ENCODE assay signal across 19 mouse cellular contexts in genomic region chr3:52967046-52967445, GRCm38 (mm10). TPM values are rescaled to one million over a fixed set of nuclear protein-coding genes. Genes with fewer than 3 reads are reported as not detected.
DNase-seq lines count a peak whose midpoint lies in the region; ATAC-seq and TF ChIP-seq lines count a peak whose summit lies in the region.
"Had no signal": no experiment of that assay in that cellular context is flagged by ENCODE, and none has a peak within 500 bp of the region (broad histone marks: within the 10 kb centered on the region; RNA-seq: fewer than 3 reads in every experiment).

No protein-coding gene starts in this region.

- no peak for ATAC-seq in intestine, postnatal 0 days
- no peak for ATAC-seq in intestine, embryonic 16.5 days
- ATAC-seq in midbrain, embryonic 11.5 days (ENCODE audit: low FRiP score), result no peak
- no peak; the same call in 1 of the 2 replicates for ATAC-seq in megakaryocyte progenitor cell, adult 5-6 weeks (replicated peaks; ENCODE audit: poor library complexity)
- ATAC-seq: forebrain, embryonic 13.5 days had no signal

- DNase-seq in embryo, embryonic 10.5 days (ENCODE audit: low spot score), result peak; percentile 15
- DNase-seq in embryo, embryonic 9.5 days (ENCODE audit: extremely low spot score), result no peak
- DNase-seq in midbrain, embryonic 10.5 days (ENCODE audit: low spot score), result peak; percentile 10
- DNase-seq in midbrain, embryonic 11.5 days (ENCODE audit: low spot score, missing footprints), result no peak
- no peak for DNase-seq in right cerebral cortex, postnatal 4 days
- DNase-seq: cerebellum, postnatal 14 days; gastrocnemius, postnatal 36 days; kidney, adult 8-10 months; kidney, postnatal 4 days; right cerebral cortex, postnatal 25 days; thymus, postnatal 36 days had no signal

- H3K27ac ChIP-seq in intestine, postnatal 0 days (ENCODE audit: low read depth, low read length), result no peak overlapping the region
- no peak overlapping the region for H3K27ac ChIP-seq in intestine, embryonic 16.5 days (ENCODE audit: low read length)
- no peak overlapping the region for H3K27ac ChIP-seq in midbrain, embryonic 10.5 days (replicated peaks)
- no peak overlapping the region for H3K27ac ChIP-seq in midbrain, embryonic 11.5 days (ENCODE audit: low read depth, low read length)
- H3K27ac ChIP-seq: embryonic facial prominence, embryonic 10.5 days; forebrain, embryonic 13.5 days; heart, embryonic 15.5 days; hindbrain, embryonic 13.5 days; neural tube, embryonic 12.5 days had no signal

- peak; percentile 34; the same call in 1 of the 2 replicates for TF ChIP-seq CTCF in intestine, postnatal 0 days (IDR thresholded peaks at IDR 0.05; ENCODE audit: low read depth)

- H3K4me2 ChIP-seq in intestine, postnatal 0 days (replicated peaks; ENCODE audit: low read depth), result no peak overlapping the region
- H3K4me2 ChIP-seq in intestine, embryonic 16.5 days (ENCODE audit: low read depth, low read length), result no peak overlapping the region
- no peak overlapping the region for H3K4me2 ChIP-seq in midbrain, embryonic 11.5 days
- H3K4me2 ChIP-seq: forebrain, embryonic 13.5 days; heart, embryonic 15.5 days; hindbrain, embryonic 13.5 days; neural tube, embryonic 12.5 days had no signal

- H3K9ac ChIP-seq in intestine, postnatal 0 days (ENCODE audit: low read depth, low read length), result no peak overlapping the region
- no peak overlapping the region for H3K9ac ChIP-seq in intestine, embryonic 16.5 days (ENCODE audit: low read depth, low read length)
- no peak overlapping the region for H3K9ac ChIP-seq in midbrain, embryonic 11.5 days (ENCODE audit: low read length)
- H3K9ac ChIP-seq: forebrain, embryonic 13.5 days; heart, embryonic 15.5 days; hindbrain, embryonic 13.5 days; neural tube, embryonic 12.5 days had no signal

- 88% methylated on average over 5 of the region's 5 CpGs for whole genome bisulfite sequencing in intestine, postnatal 0 days
- WGBS in intestine, embryonic 16.5 days, result 96% methylated on average over 5 of the region's 5 CpGs
- 80% methylated on average over 5 of the region's 5 CpGs for WGBS in midbrain, embryonic 10.5 days
- 88% methylated on average over 5 of the region's 5 CpGs for WGBS in midbrain, embryonic 11.5 days

- no peaks in the 10 kb centered on the region for H3K27me3 ChIP-seq in intestine, postnatal 0 days (replicated peaks; ENCODE audit: control insufficient read depth, insufficient read depth, low read length)
- no peaks in the 10 kb centered on the region for H3K27me3 ChIP-seq in intestine, embryonic 16.5 days (replicated peaks; ENCODE audit: control insufficient read depth, insufficient read depth, low read length)
- no peaks in the 10 kb centered on the region for H3K27me3 ChIP-seq in midbrain, embryonic 10.5 days (ENCODE audit: low read depth, poor library complexity, severe bottlenecking)
- H3K27me3 ChIP-seq in midbrain, embryonic 11.5 days (ENCODE audit: control insufficient read depth, insufficient read depth, low read length), result no peaks in the 10 kb centered on the region
- H3K27me3 ChIP-seq: forebrain, embryonic 13.5 days; heart, embryonic 15.5 days; hindbrain, embryonic 13.5 days; neural tube, embryonic 12.5 days had no signal

- H3K36me3 ChIP-seq in intestine, postnatal 0 days (ENCODE audit: control insufficient read depth, insufficient read depth), result no peaks in the 10 kb centered on the region
- H3K36me3 ChIP-seq in intestine, embryonic 16.5 days (ENCODE audit: control insufficient read depth, insufficient read depth, low read length), result no peaks in the 10 kb centered on the region
- H3K36me3 ChIP-seq in midbrain, embryonic 10.5 days, result no peaks in the 10 kb centered on the region
- H3K36me3 ChIP-seq in midbrain, embryonic 11.5 days (ENCODE audit: control insufficient read depth, insufficient read depth, low read length), result no peaks in the 10 kb centered on the region
- H3K36me3 ChIP-seq: embryonic facial prominence, embryonic 10.5 days; heart, embryonic 15.5 days; hindbrain, embryonic 13.5 days; neural tube, embryonic 12.5 days had no signal

- no peaks in the 10 kb centered on the region for H3K9me3 ChIP-seq in intestine, postnatal 0 days (ENCODE audit: control insufficient read depth)
- no peaks in the 10 kb centered on the region for H3K9me3 ChIP-seq in intestine, embryonic 16.5 days (ENCODE audit: control insufficient read depth, low read length)
- H3K9me3 ChIP-seq in midbrain, embryonic 10.5 days (replicated peaks), result no peaks in the 10 kb centered on the region
- no peaks in the 10 kb centered on the region for H3K9me3 ChIP-seq in midbrain, embryonic 11.5 days (ENCODE audit: control insufficient read depth, low read length)
- H3K9me3 ChIP-seq: embryonic facial prominence, embryonic 10.5 days; forebrain, embryonic 13.5 days; heart, embryonic 15.5 days; hindbrain, embryonic 13.5 days; neural tube, embryonic 12.5 days had no signal

- no peak overlapping the region for H3K4me3 ChIP-seq in intestine, postnatal 0 days (ENCODE audit: low read depth, low read length)
- no peak overlapping the region for H3K4me3 ChIP-seq in intestine, embryonic 16.5 days (ENCODE audit: low read length)
- H3K4me3 ChIP-seq in midbrain, embryonic 10.5 days, result no peak overlapping the region
- H3K4me3 ChIP-seq in midbrain, embryonic 11.5 days (ENCODE audit: low read depth, low read length), result no peak overlapping the region
- H3K4me3 ChIP-seq: embryonic facial prominence, embryonic 10.5 days; forebrain, embryonic 13.5 days; heart, embryonic 15.5 days; hindbrain, embryonic 13.5 days; neural tube, embryonic 12.5 days had no signal

- H3K4me1 ChIP-seq in intestine, postnatal 0 days (replicated peaks; ENCODE audit: control insufficient read depth, insufficient read depth, low read length), result no peaks in the 10 kb centered on the region
- H3K4me1 ChIP-seq in intestine, embryonic 16.5 days (ENCODE audit: control insufficient read depth, insufficient read depth, low read length), result no peaks in the 10 kb centered on the region
- peaks cover 7% of the 10 kb centered on the region; the same call in 1 of the 2 replicates for H3K4me1 ChIP-seq in midbrain, embryonic 10.5 days
- H3K4me1 ChIP-seq in midbrain, embryonic 11.5 days (ENCODE audit: control insufficient read depth, insufficient read depth, low read length), result no peaks in the 10 kb centered on the region

RNA-seq across cellular contexts. Expression of gene Cog6, which starts 50.0 kb away (rescaled TPM):
- 21.9 and 23.6 TPM in 2 replicates for polyA plus RNA-seq in intestine, postnatal 0 days (2015; fragmentation: Nextera tagmentation; extraction: Ambion mirVana)
- polyA plus RNA-seq in intestine, embryonic 16.5 days (2015; fragmentation: Nextera tagmentation; extraction: Ambion mirVana), result 37.5 and 40.4 TPM in 2 replicates
- 38.9 and 45.7 TPM in 2 replicates for polyA plus RNA-seq in midbrain, embryonic 10.5 days (2016; fragmentation: Nextera tagmentation; extraction: Ambion mirVana)
- polyA plus RNA-seq in midbrain, embryonic 11.5 days (2014; fragmentation: Nextera tagmentation; extraction: Ambion mirVana), result 50.7 and 58.1 TPM in 2 replicates
- 19.4 and 22.2 TPM in 2 replicates for total RNA-seq in megakaryocyte progenitor cell, adult 5-6 weeks (2015)
- 23.6 and 28.9 TPM in 2 replicates for total RNA-seq in megakaryocyte progenitor cell, adult 5-6 weeks (2017)

Comparison
In these comparisons a context has a peak if more than half of its experiments do, and no peak if none do; other contexts are left out.
1. DNase-seq: peak in embryo, embryonic 10.5 days (single experiment) and midbrain, embryonic 10.5 days (single experiment); none in embryo, embryonic 9.5 days (single experiment), midbrain, embryonic 11.5 days (single experiment) and right cerebral cortex, postnatal 4 days (single experiment).